Mouse (Mus musculus): Measurements from ENCODE around the gene Ano10.

Gene Ano10

GRCm38 (mm10) chr9:122265526-122266210, 28.6 kb downstream of the Ano10 start:
- in situ Hi-C loops (cut with MboI; ENCODE audit: low pct_unique_long_range_greater_than_20kb in 1 of 2, low sequenced_read_pairs in 2 of 2, unreplicated experiment in 1 of 2) = no loop called here

GRCm38 (mm10) chr9:122263140-122263539, 31.1 kb downstream of the Ano10 start:
- in situ Hi-C loops (cut with MboI; ENCODE audit: low pct_unique_long_range_greater_than_20kb in 1 of 2, low sequenced_read_pairs in 2 of 2, unreplicated experiment in 1 of 2) = no loop called here

GRCm38 (mm10) chr9:122254386-122254785, 39.8 kb downstream of the Ano10 start:
- in situ Hi-C loops (cut with MboI; ENCODE audit: low pct_unique_long_range_greater_than_20kb in 1 of 2, low sequenced_read_pairs in 2 of 2, unreplicated experiment in 1 of 2) = no loop called here

GRCm38 (mm10) chr9:122252113-122252512, 42.1 kb downstream of the Ano10 start:
- in situ Hi-C loops (cut with MboI; ENCODE audit: low pct_unique_long_range_greater_than_20kb in 1 of 2, low sequenced_read_pairs in 2 of 2, unreplicated experiment in 1 of 2) = no loop called here

- in situ Hi-C loops (cut with MboI; ENCODE audit: low pct_unique_long_range_greater_than_20kb in 1 of 2, low sequenced_read_pairs in 2 of 2, unreplicated experiment in 1 of 2) = no loop called here
Measured at GRCm38 (mm10) chr9:122248168-122248567, 46.1 kb downstream of the Ano10 start.

- in situ Hi-C loops (cut with MboI; ENCODE audit: low pct_unique_long_range_greater_than_20kb in 1 of 2, low sequenced_read_pairs in 2 of 2, unreplicated experiment in 1 of 2) = no loop called here
Measured at GRCm38 (mm10) chr9:122247430-122248027, 46.7 kb downstream of the Ano10 start.

GRCm38 (mm10) chr9:122245879-122246278, 48.3 kb downstream of the Ano10 start:
- in situ Hi-C loops (cut with MboI; ENCODE audit: low pct_unique_long_range_greater_than_20kb in 1 of 2, low sequenced_read_pairs in 2 of 2, unreplicated experiment in 1 of 2) = no loop called here

GRCm38 (mm10) chr9:122245471-122245870, 48.8 kb downstream of the Ano10 start:
- in situ Hi-C loops (cut with MboI; ENCODE audit: low pct_unique_long_range_greater_than_20kb in 1 of 2, low sequenced_read_pairs in 2 of 2, unreplicated experiment in 1 of 2) = no loop called here

- in situ Hi-C loops (cut with MboI; ENCODE audit: low pct_unique_long_range_greater_than_20kb in 1 of 2, low sequenced_read_pairs in 2 of 2, unreplicated experiment in 1 of 2) = no loop called here
Measured at GRCm38 (mm10) chr9:122244800-122245165, 49.4 kb downstream of the Ano10 start.

- in situ Hi-C loops (cut with MboI; ENCODE audit: low pct_unique_long_range_greater_than_20kb in 1 of 2, low sequenced_read_pairs in 2 of 2, unreplicated experiment in 1 of 2) = no loop called here
Measured at GRCm38 (mm10) chr9:122244080-122244799, 50.0 kb downstream of the Ano10 start.

- in situ Hi-C loops (cut with MboI; ENCODE audit: low pct_unique_long_range_greater_than_20kb in 1 of 2, low sequenced_read_pairs in 2 of 2, unreplicated experiment in 1 of 2) = no loop called here
Measured at GRCm38 (mm10) chr9:122243297-122243696, 50.9 kb downstream of the Ano10 start.

- in situ Hi-C loops (cut with MboI; ENCODE audit: low pct_unique_long_range_greater_than_20kb in 1 of 2, low sequenced_read_pairs in 2 of 2, unreplicated experiment in 1 of 2) = no loop called here
Measured at GRCm38 (mm10) chr9:122242856-122243255, 51.4 kb downstream of the Ano10 start.

GRCm38 (mm10) chr9:122241812-122242400, 52.3 kb downstream of the Ano10 start:
- in situ Hi-C loops (cut with MboI; ENCODE audit: low pct_unique_long_range_greater_than_20kb in 1 of 2, low sequenced_read_pairs in 2 of 2, unreplicated experiment in 1 of 2) = no loop called here

- in situ Hi-C loops (cut with MboI; ENCODE audit: low pct_unique_long_range_greater_than_20kb in 1 of 2, low sequenced_read_pairs in 2 of 2, unreplicated experiment in 1 of 2) = no loop called here
Measured at GRCm38 (mm10) chr9:122240629-122241199, 53.5 kb downstream of the Ano10 start.

- in situ Hi-C loops (cut with MboI; ENCODE audit: low pct_unique_long_range_greater_than_20kb in 1 of 2, low sequenced_read_pairs in 2 of 2, unreplicated experiment in 1 of 2) = no loop called here
Measured at GRCm38 (mm10) chr9:122234741-122235140, 59.5 kb downstream of the Ano10 start.

GRCm38 (mm10) chr9:122233972-122234345, 60.3 kb downstream of the Ano10 start:
- in situ Hi-C loops (cut with MboI; ENCODE audit: low pct_unique_long_range_greater_than_20kb in 1 of 2, low sequenced_read_pairs in 2 of 2, unreplicated experiment in 1 of 2) = no loop called here

- in situ Hi-C loops (cut with MboI; ENCODE audit: low pct_unique_long_range_greater_than_20kb in 1 of 2, low sequenced_read_pairs in 2 of 2, unreplicated experiment in 1 of 2) = no loop called here
Measured at GRCm38 (mm10) chr9:122233316-122233971, 60.8 kb downstream of the Ano10 start.

GRCm38 (mm10) chr9:122232912-122233311, 61.3 kb downstream of the Ano10 start:
- in situ Hi-C loops (cut with MboI; ENCODE audit: low pct_unique_long_range_greater_than_20kb in 1 of 2, low sequenced_read_pairs in 2 of 2, unreplicated experiment in 1 of 2) = no loop called here

GRCm38 (mm10) chr9:122230701-122231100, 63.5 kb downstream of the Ano10 start:
- in situ Hi-C loops (cut with MboI; ENCODE audit: low pct_unique_long_range_greater_than_20kb in 1 of 2, low sequenced_read_pairs in 2 of 2, unreplicated experiment in 1 of 2) = no loop called here

Measured in mouse embryonic stem cell (cell line).